Mouse (Mus musculus) forebrain, embryonic 12.5 days (tissue): Measurements from ENCODE around the gene Nt5dc3. TPM values are rescaled to one million over a fixed set of nuclear protein-coding genes. Genes with fewer than 3 reads are reported as not detected.

Experiments used
- ATAC-seq: fragments of 200-750 bp; cut with Nextera tagmentation; 2 replicates; pipeline ENCODE4 v1.8.0; 2017; ENCODE audit warnings: moderate TSS enrichment; ENCODE audit not compliant: low FRiP score
- H3K27ac ChIP-seq: fragments of 300-500 bp; sonication (generic); 2 replicates; pipeline ENCODE4 v1.5.1; 2016; ENCODE audit warnings: mild to moderate bottlenecking
- H3K27me3 ChIP-seq: fragments of 300-500 bp; sonication (generic); 2 replicates; pipeline ENCODE4 v1.6.1; 2016; ENCODE audit warnings: mild to moderate bottlenecking
- H3K36me3 ChIP-seq: fragments of 300-500 bp; sonication (generic); replicated peaks from 2 replicates; pipeline ENCODE4 v1.6.1; 2016; ENCODE audit warnings: mild to moderate bottlenecking
- H3K4me1 ChIP-seq: fragments of 300-500 bp; sonication (generic); 2 replicates; pipeline ENCODE4 v1.6.1; 2016
- H3K4me2 ChIP-seq: fragments of 300-500 bp; sonication (generic); 2 replicates; pipeline ENCODE4 v1.6.1; 2016; ENCODE audit warnings: mild to moderate bottlenecking, moderate library complexity
- H3K4me3 ChIP-seq: fragments of 300-500 bp; sonication (generic); replicated peaks from 2 replicates; pipeline ENCODE4 v1.5.1; 2016; ENCODE audit warnings: mild to moderate bottlenecking
- H3K9ac ChIP-seq: fragments of 300-500 bp; sonication (generic); 2 replicates; pipeline ENCODE4 v1.6.1; 2016; ENCODE audit warnings: mild to moderate bottlenecking
- H3K9me3 ChIP-seq: fragments of 300-500 bp; sonication (generic); 2 replicates; pipeline ENCODE4 v1.6.1; 2016
- WGBS: fragments of 180-500 bp; shearing (Covaris S2); methylation state at CpG from one replicate; pipeline ENCODE4 v1.1.7; 2016; 5-methylcytosine and 5-hydroxymethylcytosine counted together
- polyA plus RNA-seq: library from polyadenylated mRNA; unstranded; fragments of >200 nt; fragmentation: Nextera tagmentation; extraction: Ambion mirVana; gene quantifications from 2 replicates; pipeline ENCODE4 v1.2.1, GENCODE M21; 2016

Gene Nt5dc3
- polyA plus RNA-seq, 1 experiment from 2014 or later, result 2.4 TPM

DNA sequence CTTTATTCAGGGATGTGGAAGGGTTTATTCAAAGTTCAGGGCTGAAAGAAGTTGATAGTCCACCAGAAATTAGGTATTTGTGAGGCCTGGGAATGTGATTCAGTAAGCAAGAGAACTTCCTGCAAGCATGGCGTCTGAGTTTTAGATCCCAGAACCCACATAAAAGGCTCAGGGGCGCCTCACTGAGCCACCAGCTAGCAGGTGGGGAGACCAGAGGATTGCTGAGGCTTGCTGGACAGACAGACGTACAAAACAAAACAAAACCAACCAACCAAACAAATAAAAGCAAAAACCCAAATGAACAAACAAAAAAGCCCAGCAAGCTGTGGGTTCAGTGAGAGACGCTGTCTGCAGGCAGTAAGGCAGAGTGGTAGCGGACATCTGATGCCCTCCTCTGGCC, 3.9 kb downstream of the Nt5dc3 start:
- no peak overlapping the region for H3K4me3 ChIP-seq
- 31% methylated on average over 5 of the region's 5 CpGs for WGBS
- H3K27me3 ChIP-seq, result peaks cover 6% of the 10 kb centered on the region; the same call in 1 of the 2 replicates
- no peak overlapping the region for H3K9ac ChIP-seq
- no peak for ATAC-seq
- H3K4me1 ChIP-seq, result peaks cover 31% of the 10 kb centered on the region
- H3K9me3 ChIP-seq, result no peaks in the 10 kb centered on the region
- H3K36me3 ChIP-seq, result no peaks in the 10 kb centered on the region
- H3K27ac ChIP-seq, result peak overlapping the region; percentile 59
- H3K4me2 ChIP-seq, result no peak overlapping the region

DNA sequence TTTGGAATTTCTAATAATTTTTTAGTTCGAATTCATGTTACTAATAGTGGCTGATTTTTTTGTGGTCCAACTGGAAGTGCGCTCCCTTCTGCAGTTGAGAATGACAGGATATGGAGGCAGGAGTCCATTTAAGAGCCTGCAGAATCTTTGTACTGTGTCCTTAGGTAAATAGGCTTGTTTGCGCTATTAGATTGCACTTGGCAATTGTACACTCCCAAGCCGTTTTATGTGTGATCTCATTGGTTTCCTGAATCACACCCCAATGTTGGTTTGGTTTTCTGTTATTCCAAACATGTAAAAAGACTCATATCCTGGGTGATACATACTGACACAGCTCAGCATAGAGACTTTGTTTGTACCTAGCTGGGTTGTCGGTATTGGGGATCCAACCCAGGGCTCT, 4.8 kb downstream of the Nt5dc3 start:
- Histone ChIP-seq H3K4me2 (no peak overlapping the region), H3K4me3 (no peak overlapping the region), H3K27me3 (peaks cover 6% of the 10 kb centered on the region; the same call in 1 of the 2 replicates), H3K36me3 (no peaks in the 10 kb centered on the region), H3K27ac (no peak overlapping the region), H3K4me1 (peaks cover 30% of the 10 kb centered on the region), H3K9ac (no peak overlapping the region), H3K9me3 (no peaks in the 10 kb centered on the region)
- WGBS, result 85% methylated on average over 5 of the region's 5 CpGs
- no peak for ATAC-seq

GRCm38 (mm10) chr10:86784126-86784675, 5.4 kb downstream of the Nt5dc3 start:
- 85% methylated on average over 5 of the region's 5 CpGs for WGBS

DNA sequence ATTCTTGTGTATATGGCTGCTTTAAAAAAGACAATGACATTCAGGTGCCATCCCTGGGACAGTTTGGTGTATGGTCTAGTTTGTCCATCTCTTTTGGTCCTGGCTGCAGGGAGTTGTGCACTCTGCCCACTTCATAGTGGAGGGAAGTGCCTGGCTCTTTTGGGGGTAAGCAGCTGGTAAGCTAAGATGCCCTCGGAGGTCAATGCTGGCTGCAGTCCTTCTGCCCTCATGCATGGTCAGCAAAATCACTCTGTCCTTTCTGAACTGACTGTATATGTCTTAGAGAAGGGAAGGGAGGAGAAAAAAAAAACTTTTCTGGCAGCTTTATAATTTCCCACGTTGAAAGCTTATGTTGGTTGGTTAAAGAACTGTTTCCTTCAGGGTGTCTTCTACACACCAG, 6.6 kb downstream of the Nt5dc3 start:
- WGBS, result 76% methylated on average over 2 of the region's 2 CpGs
- no peak for ATAC-seq
- H3K9me3 ChIP-seq, result no peaks in the 10 kb centered on the region
- no peak overlapping the region for H3K4me2 ChIP-seq
- no peaks in the 10 kb centered on the region for H3K27me3 ChIP-seq
- no peak overlapping the region for H3K9ac ChIP-seq
- H3K36me3 ChIP-seq, result no peaks in the 10 kb centered on the region
- no peak overlapping the region for H3K27ac ChIP-seq
- no peak overlapping the region for H3K4me3 ChIP-seq
- peaks cover 20% of the 10 kb centered on the region for H3K4me1 ChIP-seq

More at GRCm38 (mm10) chr10:86784126-86784675, 5.4 kb downstream of the Nt5dc3 start:
- Histone ChIP-seq H3K36me3 (no peaks in the 10 kb centered on the region), H3K27me3 (peaks cover 6% of the 10 kb centered on the region; the same call in 1 of the 2 replicates), H3K4me3 (no peak overlapping the region), H3K27ac (no peak overlapping the region), H3K9me3 (no peaks in the 10 kb centered on the region), H3K4me1 (peaks cover 30% of the 10 kb centered on the region), H3K9ac (no peak overlapping the region), H3K4me2 (no peak overlapping the region)
- ATAC-seq, result no peak

- 93% methylated on average over 5 of the region's 5 CpGs for WGBS
- no peak overlapping the region for H3K4me3 ChIP-seq
Measured at GRCm38 (mm10) chr10:86786083-86786482, 7.3 kb downstream of the Nt5dc3 start.

DNA sequence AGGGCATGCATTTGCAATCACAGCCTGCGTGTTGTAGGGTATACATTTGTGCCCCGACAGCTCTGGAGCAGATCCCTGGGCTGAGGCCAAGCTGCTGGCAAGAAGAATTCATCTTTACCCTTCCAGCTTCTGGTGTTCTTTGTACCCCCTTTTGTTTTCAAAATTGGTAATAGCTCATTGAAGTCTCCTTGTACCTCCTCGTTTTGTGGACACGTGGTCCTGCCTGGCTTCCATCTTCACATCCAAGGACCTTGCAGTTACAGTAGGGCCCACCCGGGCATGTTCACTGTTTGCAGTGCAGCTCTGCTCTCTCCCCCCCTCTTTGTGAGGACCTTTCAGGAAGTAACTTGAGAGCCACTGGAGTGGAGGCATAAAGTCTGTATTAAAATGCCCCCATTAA, 9.4 kb downstream of the Nt5dc3 start:
- no peaks in the 10 kb centered on the region for H3K27me3 ChIP-seq
- ATAC-seq, result no peak
- H3K9me3 ChIP-seq, result no peaks in the 10 kb centered on the region
- H3K36me3 ChIP-seq, result no peaks in the 10 kb centered on the region
- no peak overlapping the region for H3K9ac ChIP-seq
- WGBS, result 42% methylated on average over 5 of the region's 5 CpGs
- H3K4me1 ChIP-seq, result peaks cover 7% of the 10 kb centered on the region; the same call in 1 of the 2 replicates
- no peak overlapping the region for H3K4me3 ChIP-seq
- H3K27ac ChIP-seq, result no peak overlapping the region
- no peak overlapping the region for H3K4me2 ChIP-seq

More at GRCm38 (mm10) chr10:86786083-86786482, 7.3 kb downstream of the Nt5dc3 start:
- no peak for ATAC-seq
- H3K9me3 ChIP-seq, result no peaks in the 10 kb centered on the region
- no peaks in the 10 kb centered on the region for H3K36me3 ChIP-seq
- peaks cover 20% of the 10 kb centered on the region for H3K4me1 ChIP-seq
- no peak overlapping the region for H3K9ac ChIP-seq
- no peaks in the 10 kb centered on the region for H3K27me3 ChIP-seq
- H3K27ac ChIP-seq, result no peak overlapping the region
- no peak overlapping the region for H3K4me2 ChIP-seq

- WGBS, result 85% methylated on average over 7 of the region's 7 CpGs
- Histone ChIP-seq H3K4me2 (no peak overlapping the region), H3K4me1 (peaks cover 7% of the 10 kb centered on the region; the same call in 1 of the 2 replicates), H3K27ac (no peak overlapping the region), H3K9me3 (no peaks in the 10 kb centered on the region), H3K9ac (no peak overlapping the region), H3K27me3 (no peaks in the 10 kb centered on the region), H3K4me3 (no peak overlapping the region), H3K36me3 (no peaks in the 10 kb centered on the region)
- ATAC-seq, result no peak
Measured at GRCm38 (mm10) chr10:86789146-86789672, 10.4 kb downstream of the Nt5dc3 start.

- Histone ChIP-seq H3K4me3 (no peak overlapping the region), H3K27ac (no peak overlapping the region), H3K4me2 (no peak overlapping the region), H3K4me1 (peaks cover 7% of the 10 kb centered on the region; the same call in 1 of the 2 replicates), H3K9me3 (no peaks in the 10 kb centered on the region), H3K27me3 (no peaks in the 10 kb centered on the region), H3K9ac (no peak overlapping the region), H3K36me3 (no peaks in the 10 kb centered on the region)
- ATAC-seq, result no peak
- 85% methylated on average over 7 of the region's 7 CpGs for WGBS
Measured at GRCm38 (mm10) chr10:86791507-86792184, 12.8 kb downstream of the Nt5dc3 start.

GRCm38 (mm10) chr10:86793509-86793951, 14.7 kb downstream of the Nt5dc3 start:
- WGBS, result 85% methylated on average over 2 of the region's 2 CpGs
- no peak for ATAC-seq
- Histone ChIP-seq H3K4me3 (no peak overlapping the region), H3K36me3 (no peaks in the 10 kb centered on the region), H3K9me3 (no peaks in the 10 kb centered on the region), H3K27me3 (no peaks in the 10 kb centered on the region), H3K27ac (no peak overlapping the region), H3K9ac (no peak overlapping the region), H3K4me2 (no peak overlapping the region), H3K4me1 (no peaks in the 10 kb centered on the region)

- 89% methylated on average over 4 of the region's 4 CpGs for WGBS
- H3K36me3 ChIP-seq, result no peaks in the 10 kb centered on the region
- H3K4me3 ChIP-seq, result no peak overlapping the region
- no peak for ATAC-seq
- no peak overlapping the region for H3K4me2 ChIP-seq
- H3K9ac ChIP-seq, result no peak overlapping the region
- H3K27ac ChIP-seq, result no peak overlapping the region
- no peaks in the 10 kb centered on the region for H3K27me3 ChIP-seq
- H3K4me1 ChIP-seq, result no peaks in the 10 kb centered on the region
- no peaks in the 10 kb centered on the region for H3K9me3 ChIP-seq
Measured at GRCm38 (mm10) chr10:86794196-86794595, 15.4 kb downstream of the Nt5dc3 start.

DNA sequence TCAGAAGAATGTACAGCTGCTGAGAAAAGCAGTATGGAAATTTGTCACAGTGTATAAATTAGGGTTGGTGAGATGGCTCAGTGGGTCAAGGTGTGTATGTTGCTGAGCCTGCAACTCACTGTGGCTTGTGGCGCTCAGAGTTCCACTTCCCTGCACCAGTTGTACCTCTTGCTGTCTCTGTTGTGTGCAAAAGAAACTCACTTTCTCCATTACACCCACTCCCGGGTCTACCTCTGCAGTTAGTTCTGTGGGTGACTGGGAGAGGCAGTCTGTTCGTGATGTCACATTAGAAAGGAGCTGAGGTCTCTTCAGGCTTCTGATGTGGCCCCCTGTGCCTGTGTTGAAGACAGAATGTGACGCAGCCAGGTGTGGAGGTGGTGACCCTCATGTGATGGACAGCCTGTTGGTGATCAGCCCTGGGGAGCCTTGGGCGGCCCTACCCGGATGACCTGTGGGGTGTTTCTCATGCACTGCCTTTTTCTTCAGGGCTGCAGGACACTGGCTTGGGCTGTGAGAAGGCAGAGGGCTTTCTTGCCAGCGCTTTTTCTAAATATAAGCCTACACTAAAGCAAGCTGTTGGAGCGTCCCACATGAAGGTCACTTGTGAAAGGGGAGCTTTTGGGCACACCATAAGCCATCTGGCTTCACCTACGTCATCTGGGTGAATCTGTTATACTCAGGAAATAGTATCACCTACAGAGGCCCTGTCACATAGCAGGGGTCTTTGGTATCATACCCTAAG, 16.2 kb downstream of the Nt5dc3 start:
- WGBS, result 90% methylated on average over 9 of the region's 9 CpGs
- H3K27ac ChIP-seq, result no peak overlapping the region
- H3K36me3 ChIP-seq, result no peaks in the 10 kb centered on the region
- no peak for ATAC-seq
- no peaks in the 10 kb centered on the region for H3K27me3 ChIP-seq
- no peak overlapping the region for H3K4me3 ChIP-seq
- no peak overlapping the region for H3K4me2 ChIP-seq
- no peaks in the 10 kb centered on the region for H3K9me3 ChIP-seq
- no peak overlapping the region for H3K9ac ChIP-seq
- no peaks in the 10 kb centered on the region for H3K4me1 ChIP-seq

DNA sequence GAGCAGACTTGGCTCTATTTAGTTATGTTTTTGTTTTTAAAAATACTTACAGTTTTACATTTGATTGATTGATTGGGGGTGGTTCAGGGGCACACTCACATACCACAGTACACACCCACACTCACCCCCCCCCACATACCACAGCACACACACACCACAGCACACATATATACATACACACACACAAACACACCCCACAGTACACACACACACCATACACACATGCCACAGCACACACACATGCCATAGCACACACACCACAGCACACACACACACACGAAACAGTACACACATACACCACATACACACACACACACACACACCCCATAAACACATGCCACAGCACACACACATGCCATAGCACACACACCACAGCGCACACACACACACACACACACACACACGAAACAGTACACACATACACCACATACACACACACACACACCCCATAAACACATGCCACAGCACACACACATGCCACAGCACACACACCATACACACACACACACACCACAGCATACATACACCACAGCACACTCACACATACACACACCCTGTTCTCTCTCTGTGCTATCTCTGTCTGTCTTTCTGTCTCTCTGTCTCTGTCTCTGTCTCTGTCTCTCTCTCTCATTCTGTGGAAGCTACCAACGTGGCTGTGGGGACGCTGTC, 17.4 kb downstream of the Nt5dc3 start:
- no peaks in the 10 kb centered on the region for H3K4me1 ChIP-seq
- no peaks in the 10 kb centered on the region for H3K36me3 ChIP-seq
- 93% methylated on average over 5 of the region's 5 CpGs for WGBS
- H3K27ac ChIP-seq, result no peak overlapping the region
- no peaks in the 10 kb centered on the region for H3K27me3 ChIP-seq
- no peak overlapping the region for H3K4me2 ChIP-seq
- no peak overlapping the region for H3K9ac ChIP-seq
- no peaks in the 10 kb centered on the region for H3K9me3 ChIP-seq
- no peak for ATAC-seq
- H3K4me3 ChIP-seq, result no peak overlapping the region
